Comparison of ENCODE assay signal across 16 mouse cellular contexts in the genomic region with DNA sequence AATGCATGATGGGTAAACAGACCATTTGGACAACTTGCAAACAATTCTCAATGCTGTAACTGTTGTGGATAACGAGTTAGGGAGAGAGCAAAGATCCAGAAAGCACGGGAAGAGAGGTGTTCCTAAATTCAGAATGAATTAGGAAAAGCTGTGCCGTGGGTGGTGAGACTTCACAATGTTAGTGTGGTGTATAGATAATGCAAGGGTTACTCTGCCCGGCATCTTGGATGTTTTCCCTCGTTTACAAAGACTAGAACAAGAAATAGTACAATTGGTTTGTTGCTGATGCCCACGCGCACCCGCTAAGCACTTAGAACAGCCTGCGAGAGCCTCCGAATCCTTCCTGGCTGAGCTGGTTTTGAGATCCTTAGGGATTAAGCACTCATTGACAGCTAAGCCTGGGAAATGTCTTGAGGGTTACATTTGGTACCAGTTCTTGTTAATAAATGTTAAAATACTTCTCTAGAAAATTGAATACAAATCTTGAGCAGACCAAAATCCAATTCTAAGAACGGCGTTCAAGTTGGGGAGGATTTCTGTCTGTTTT.
DNase-seq lines count a peak whose midpoint lies in the region; ATAC-seq lines count a peak whose summit lies in the region.
"Had no signal": no experiment of that assay in that cellular context is flagged by ENCODE, and none has a peak within 500 bp of the region (broad histone marks: within the 10 kb centered on the region; RNA-seq: fewer than 3 reads in every experiment).

No protein-coding gene starts in this region.

- no peaks in the 10 kb centered on the region for H3K36me3 ChIP-seq in embryonic facial prominence, embryonic 11.5 days (replicated peaks; ENCODE audit: control insufficient read depth, insufficient read depth, low read depth, low read length)
- no peaks in the 10 kb centered on the region for H3K36me3 ChIP-seq in embryonic facial prominence, embryonic 10.5 days (replicated peaks)
- no peaks in the 10 kb centered on the region for H3K36me3 ChIP-seq in embryonic facial prominence, embryonic 14.5 days (ENCODE audit: control insufficient read depth, insufficient read depth, low read length)
- H3K36me3 ChIP-seq in midbrain, embryonic 13.5 days: no peaks in the 10 kb centered on the region
- H3K36me3 ChIP-seq: kidney, embryonic 15.5 days; limb, embryonic 15.5 days had no signal

- no peak overlapping the region; the same call in 1 of the 2 replicates for H3K4me2 ChIP-seq in embryonic facial prominence, embryonic 11.5 days (ENCODE audit: low read depth, low read length)
- peak overlapping the region; percentile 17; the same call in 1 of the 2 replicates for H3K4me2 ChIP-seq in embryonic facial prominence, embryonic 14.5 days (ENCODE audit: low read depth, low read length)
- H3K4me2 ChIP-seq in midbrain, embryonic 13.5 days (replicated peaks): peak overlapping the region; percentile 28
- H3K4me2 ChIP-seq: kidney, embryonic 15.5 days had no signal

- no peak for ATAC-seq in embryonic facial prominence, embryonic 11.5 days (replicated peaks; ENCODE audit: insufficient number of reproducible peaks, low FRiP score, low TSS enrichment, low read depth)
- ATAC-seq in embryonic facial prominence, embryonic 14.5 days (ENCODE audit: low read depth): no peak
- no peak for ATAC-seq in midbrain, embryonic 13.5 days
- ATAC-seq: activated CD4-positive, CD25-positive, alpha-beta regulatory T cell, adult 4 months; liver, postnatal 0 days had no signal

- no peaks in the 10 kb centered on the region for H3K27me3 ChIP-seq in embryonic facial prominence, embryonic 11.5 days (ENCODE audit: control insufficient read depth, insufficient read depth, low read length)
- peaks cover 33% of the 10 kb centered on the region for H3K27me3 ChIP-seq in embryonic facial prominence, embryonic 10.5 days (replicated peaks; ENCODE audit: low read depth, poor library complexity, severe bottlenecking)
- no peaks in the 10 kb centered on the region for H3K27me3 ChIP-seq in embryonic facial prominence, embryonic 14.5 days (replicated peaks; ENCODE audit: control insufficient read depth, insufficient read depth, low read length)
- H3K27me3 ChIP-seq in midbrain, embryonic 13.5 days: peaks cover 8% of the 10 kb centered on the region; the same call in 1 of the 2 replicates
- H3K27me3 ChIP-seq: CH12.LX; kidney, embryonic 15.5 days; limb, embryonic 15.5 days had no signal

- H3K4me1 ChIP-seq in embryonic facial prominence, embryonic 11.5 days (ENCODE audit: control insufficient read depth, insufficient read depth, low read length): no peaks in the 10 kb centered on the region
- peaks cover 16% of the 10 kb centered on the region for H3K4me1 ChIP-seq in embryonic facial prominence, embryonic 10.5 days
- H3K4me1 ChIP-seq in embryonic facial prominence, embryonic 14.5 days (ENCODE audit: control insufficient read depth, insufficient read depth, low read length): peaks cover 16% of the 10 kb centered on the region
- H3K4me1 ChIP-seq in midbrain, embryonic 13.5 days (replicated peaks): peaks cover 18% of the 10 kb centered on the region

- no peak overlapping the region for H3K4me3 ChIP-seq in embryonic facial prominence, embryonic 11.5 days (ENCODE audit: low read depth, low read length)
- no peak overlapping the region for H3K4me3 ChIP-seq in embryonic facial prominence, embryonic 10.5 days
- no peak overlapping the region for H3K4me3 ChIP-seq in embryonic facial prominence, embryonic 14.5 days (ENCODE audit: low read depth, low read length)
- no peak overlapping the region for H3K4me3 ChIP-seq in midbrain, embryonic 13.5 days (replicated peaks)
- H3K4me3 ChIP-seq: kidney, embryonic 15.5 days; limb, embryonic 15.5 days had no signal

- no peaks in the 10 kb centered on the region for H3K9me3 ChIP-seq in embryonic facial prominence, embryonic 11.5 days (replicated peaks; ENCODE audit: control insufficient read depth, low read length)
- no peaks in the 10 kb centered on the region for H3K9me3 ChIP-seq in embryonic facial prominence, embryonic 10.5 days
- H3K9me3 ChIP-seq in embryonic facial prominence, embryonic 14.5 days (ENCODE audit: control insufficient read depth, low read length): no peaks in the 10 kb centered on the region
- no peaks in the 10 kb centered on the region for H3K9me3 ChIP-seq in midbrain, embryonic 13.5 days
- H3K9me3 ChIP-seq: kidney, embryonic 15.5 days; limb, embryonic 15.5 days had no signal

- DNase-seq in embryonic facial prominence, embryonic 11.5 days (ENCODE audit: low spot score): peak; percentile 30
- no peak for DNase-seq in embryonic facial prominence, embryonic 10.5 days (ENCODE audit: low spot score)
- peak; percentile 20 to 22 for DNase-seq in left cerebral cortex, adult 18-20 months (ENCODE audit: low spot score in 2 of 2)
- no peak for DNase-seq in left cerebral cortex, adult 11 months (ENCODE audit: low spot score)
- DNase-seq in embryonic facial prominence, embryonic 14.5 days (ENCODE audit: low spot score): peak; percentile 49
- DNase-seq in cerebellum, adult 8-10 months: no peak
- no peak for DNase-seq in lung, postnatal 25 days (ENCODE audit: low spot score)
- DNase-seq: adrenal gland, postnatal 25 days; liver, postnatal 0 days; lung, postnatal 4 days; thymus, postnatal 4 days had no signal

- H3K27ac ChIP-seq in embryonic facial prominence, embryonic 11.5 days (replicated peaks; ENCODE audit: low read depth, low read length): no peak overlapping the region
- H3K27ac ChIP-seq in embryonic facial prominence, embryonic 10.5 days (replicated peaks): no peak overlapping the region
- H3K27ac ChIP-seq in embryonic facial prominence, embryonic 14.5 days (replicated peaks; ENCODE audit: low read depth, low read length): no peak overlapping the region
- no peak overlapping the region for H3K27ac ChIP-seq in midbrain, embryonic 13.5 days
- H3K27ac ChIP-seq: kidney, embryonic 15.5 days; limb, embryonic 15.5 days had no signal

- 32% methylated on average over 12 of the region's 12 CpGs for WGBS in embryonic facial prominence, embryonic 11.5 days
- 32% methylated on average over 12 of the region's 12 CpGs for WGBS in embryonic facial prominence, embryonic 10.5 days
- WGBS in embryonic facial prominence, embryonic 14.5 days: 29% methylated on average over 12 of the region's 12 CpGs
- WGBS in midbrain, embryonic 13.5 days: 21% methylated on average over 12 of the region's 12 CpGs

- no peak overlapping the region for H3K9ac ChIP-seq in embryonic facial prominence, embryonic 11.5 days (replicated peaks; ENCODE audit: low read length)
- H3K9ac ChIP-seq in embryonic facial prominence, embryonic 14.5 days (ENCODE audit: low read depth, low read length): no peak overlapping the region
- H3K9ac ChIP-seq in midbrain, embryonic 13.5 days (replicated peaks): no peak overlapping the region
- H3K9ac ChIP-seq: kidney, embryonic 15.5 days; limb, embryonic 15.5 days; liver, postnatal 0 days had no signal

Comparison
In these comparisons a context has a peak if more than half of its experiments do, and no peak if none do; other contexts are left out.
1. DNase-seq: peak in embryonic facial prominence, embryonic 11.5 days (single experiment), left cerebral cortex, adult 18-20 months (2 of 2) and embryonic facial prominence, embryonic 14.5 days (single experiment); none in embryonic facial prominence, embryonic 10.5 days (single experiment), left cerebral cortex, adult 11 months (single experiment), cerebellum, adult 8-10 months (single experiment) and lung, postnatal 25 days (single experiment).